Mouse (Mus musculus) CH12.LX (cell line): ENCODE data around the gene Gatb. TPM values are rescaled to one million over a fixed set of nuclear protein-coding genes. Genes with fewer than 3 reads are reported as not detected.

Experiments used
- DNase-seq: peaks from one replicate; pipeline ENCODE4 v3.0.0-alpha.2; 2013; ENCODE audit errors: extremely low read depth
- H3K27ac ChIP-seq: 2 replicates; pipeline ENCODE4 v1.5.1; 2012; ENCODE audit warnings: low read depth, mild to moderate bottlenecking, control low read depth, moderate library complexity; ENCODE audit not compliant: insufficient read depth
- H3K27me3 ChIP-seq: replicated peaks from 2 replicates; pipeline ENCODE3; 2012; ENCODE audit warnings: inconsistent platforms
- H3K36me3 ChIP-seq, 2 experiments: replicated peaks in 1 of 2; 2 replicates each; pipeline versions ENCODE3 to v1.6.1; 2012; ENCODE audit warnings: inconsistent platforms in 1 of 2, low read length in 1 of 2, mild to moderate bottlenecking in 1 of 2, mixed read lengths in 1 of 2, moderate library complexity in 1 of 2; ENCODE audit not compliant: control insufficient read depth in 1 of 2, insufficient read depth in 1 of 2
- H3K4me1 ChIP-seq, 2 experiments: 2 replicates each; pipeline ENCODE4 v1.6.1; 2012; ENCODE audit warnings: inconsistent platforms in 1 of 2, moderate library complexity in 1 of 2; ENCODE audit not compliant: insufficient read depth in 2 of 2, control insufficient read depth in 1 of 2
- H3K4me2 ChIP-seq: 2 replicates; pipeline ENCODE4 v1.6.1; 2012; ENCODE audit warnings: low read depth, mild to moderate bottlenecking, control low read depth; ENCODE audit not compliant: poor library complexity, insufficient read depth, severe bottlenecking
- H3K4me3 ChIP-seq, 3 experiments: fragments of 150-350 bp in 1 of 3; sonication (generic) in 1 of 3; replicated peaks in 1 of 3; 2 replicates each; pipeline versions ENCODE3 to v1.5.1; 2011 to 2012; ENCODE audit warnings: low read depth in 2 of 3, low read length in 2 of 3, mild to moderate bottlenecking in 2 of 3, moderate library complexity in 2 of 3, control low read depth in 1 of 3, improper control_type of control experiment in 1 of 3, inconsistent platforms in 1 of 3, mixed read lengths in 1 of 3; ENCODE audit not compliant: poor library complexity in 1 of 3
- H3K79me2 ChIP-seq: replicated peaks from 2 replicates; pipeline ENCODE4 v1.6.1; 2012; ENCODE audit warnings: mild to moderate bottlenecking, moderate library complexity; ENCODE audit not compliant: control insufficient read depth, poor library complexity, insufficient read depth, severe bottlenecking; ENCODE audit errors: extremely low read depth
- H3K9ac ChIP-seq: 2 replicates; pipeline ENCODE4 v1.6.1; 2012; ENCODE audit warnings: low read depth, mild to moderate bottlenecking, control low read depth, moderate library complexity; ENCODE audit not compliant: insufficient read depth
- H3K9me3 ChIP-seq: replicated peaks from 2 replicates; pipeline ENCODE3; 2012; ENCODE audit warnings: low read length, inconsistent platforms, mixed read lengths
- CTCF ChIP-seq, 2 experiments: IDR thresholded peaks in 1 of 2; conservative IDR thresholded peaks in 1 of 2; 2 replicates each; pipeline ENCODE4 v1.5.1; 2011 to 2012; ENCODE audit warnings: low read depth in 2 of 2, low read length in 2 of 2, improper control_type of control experiment in 1 of 2, inconsistent platforms in 1 of 2, mild to moderate bottlenecking in 1 of 2, moderate library complexity in 1 of 2
- ELF1 ChIP-seq: IDR thresholded peaks from 2 replicates; pipeline ENCODE4 v1.6.1; 2014; ENCODE audit warnings: low read depth, mild to moderate bottlenecking, inconsistent platforms, low read length, improper control_type of control experiment
- EP300 ChIP-seq: IDR thresholded peaks from 2 replicates; pipeline ENCODE4 v1.6.1; 2011; ENCODE audit warnings: low read length, improper control_type of control experiment
- ETS1 ChIP-seq: conservative IDR thresholded peaks from 2 replicates; pipeline ENCODE4 v1.6.1; 2012; ENCODE audit warnings: low read depth, mild to moderate bottlenecking, inconsistent platforms, low read length, improper control_type of control experiment, moderate library complexity
- MAFK ChIP-seq: IDR thresholded peaks from 2 replicates; pipeline ENCODE4 v1.6.1; 2011; ENCODE audit warnings: low read length, improper control_type of control experiment; ENCODE audit not compliant: insufficient replicate concordance
- MAX ChIP-seq: IDR thresholded peaks from 2 replicates; pipeline ENCODE4 v1.6.1; 2011; ENCODE audit warnings: low read length, improper control_type of control experiment
- MEF2A ChIP-seq: IDR thresholded peaks from 2 replicates; pipeline ENCODE4 v1.6.1; 2014; ENCODE audit warnings: low read depth, mild to moderate bottlenecking, inconsistent platforms, low read length, improper control_type of control experiment, borderline replicate concordance
- MXI1 ChIP-seq: IDR thresholded peaks from 2 replicates; pipeline ENCODE4 v1.6.1; 2011; ENCODE audit warnings: mild to moderate bottlenecking, low read depth, low read length, improper control_type of control experiment
- MYC ChIP-seq: IDR thresholded peaks from 2 replicates; pipeline ENCODE4 v1.6.1; 2011; ENCODE audit warnings: low read depth, mild to moderate bottlenecking, improper control_type of control experiment, low read length
- NRF1 ChIP-seq: IDR thresholded peaks from 2 replicates; pipeline ENCODE4 v1.6.1; 2014; ENCODE audit warnings: low read depth, mild to moderate bottlenecking, inconsistent platforms, low read length, improper control_type of control experiment, moderate library complexity
- PAX5 ChIP-seq: IDR thresholded peaks from 2 replicates; pipeline ENCODE4 v1.6.1; 2012; ENCODE audit warnings: low read length, inconsistent platforms, mixed read lengths
- POLR2AphosphoS2 ChIP-seq: IDR thresholded peaks from 2 replicates; pipeline ENCODE4 v1.6.1; 2011; ENCODE audit warnings: low read depth, low read length, improper control_type of control experiment
- UBTF ChIP-seq: IDR thresholded peaks from 2 replicates; pipeline ENCODE4 v1.6.1; 2012; ENCODE audit warnings: low read depth, mild to moderate bottlenecking, inconsistent platforms, low read length, improper control_type of control experiment, moderate library complexity
- ZKSCAN1 ChIP-seq: IDR thresholded peaks from 2 replicates; pipeline ENCODE4 v1.6.1; 2012; ENCODE audit warnings: low read depth, inconsistent platforms, low read length, improper control_type of control experiment, borderline replicate concordance
- ZNF384 ChIP-seq: IDR thresholded peaks from 2 replicates; pipeline ENCODE4 v1.6.1; 2012; ENCODE audit warnings: low read depth, low read length, improper control_type of control experiment, inconsistent platforms
- dilution Hi-C: fragments of 300-500 bp; cut with MboI; formaldehyde crosslinking; loops from 2 replicates; pipeline ENCODE4 v1.14.3; 2020; ENCODE audit warnings: low sequenced_read_pairs; ENCODE audit not compliant: extremely low pct_unique_long_range_greater_than_20kb, extremely low pct_ligation_motif_present
- in situ Hi-C: fragments of 300-500 bp; cut with MboI; formaldehyde crosslinking; loops from 3 replicates; pipeline ENCODE4 v1.14.3; 2019; ENCODE audit warnings: low sequenced_read_pairs, low pct_ligation_motif_present, low pct_unique_long_range_greater_than_20kb, mixed read lengths
- polyA plus RNA-seq: library from polyadenylated mRNA; unstranded; fragments of >175 nt; gene quantifications from 2 replicates; pipeline ENCODE4 v1.2.1, GENCODE M21; 2012; ENCODE audit warnings: low read depth; ENCODE audit not compliant: insufficient read length
- total RNA-seq, 2 experiments: library from RNA; depleted of rRNA; stranded (reverse); fragments of 300-350 nt in 1 of 2; fragments of >200 nt in 1 of 2; gene quantifications; 2 replicates each; pipeline ENCODE4 v1.2.3; 2012 to 2014

Gatb gene
- total and polyA plus RNA-seq, 3 experiments = 27.4 to 39.8 (median 31.9) TPM

DNA sequence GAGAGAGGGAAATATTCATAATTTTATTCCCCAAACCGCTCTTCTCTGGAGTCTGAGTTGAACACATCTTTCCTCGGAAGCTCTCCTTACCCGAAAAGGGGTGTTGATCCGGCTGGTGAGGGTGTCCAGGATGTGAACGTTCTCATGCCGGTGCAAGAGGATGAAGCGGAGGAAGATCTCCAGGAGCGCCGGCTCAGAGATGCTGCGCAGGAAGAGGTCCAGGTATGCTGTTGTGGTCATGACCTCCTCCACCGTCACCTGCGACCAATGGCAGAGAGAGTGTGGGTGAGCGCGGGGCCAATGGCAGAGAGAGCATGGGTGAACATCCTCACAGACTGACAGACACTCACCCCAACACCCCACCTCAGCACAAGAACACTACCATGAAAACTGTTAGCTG lies 114.4 kb downstream of the Gatb start:
- Histone ChIP-seq H3K79me2 (no peaks in the 10 kb centered on the region), H3K9me3 (no peaks in the 10 kb centered on the region), H3K36me3 (no peaks in the 10 kb centered on the region), H3K27ac (no peak overlapping the region), H3K9ac (no peak overlapping the region), H3K27me3 (no peaks in the 10 kb centered on the region), H3K4me3 (no peak overlapping the region), H3K4me2 (no peak overlapping the region), H3K4me1 (peaks cover 0 to 10% of the 10 kb centered on the region in 2 experiments; a peak in 2 of 4 replicates)
- in situ Hi-C loops (no loop called here), dilution Hi-C loops (no loop called here)
- TF ChIP-seq MAX (no peak), ETS1 (no peak), MYC (no peak), UBTF (no peak), ZKSCAN1 (no peak), POLR2AphosphoS2 (no peak)
- no peak for DNase-seq

DNA sequence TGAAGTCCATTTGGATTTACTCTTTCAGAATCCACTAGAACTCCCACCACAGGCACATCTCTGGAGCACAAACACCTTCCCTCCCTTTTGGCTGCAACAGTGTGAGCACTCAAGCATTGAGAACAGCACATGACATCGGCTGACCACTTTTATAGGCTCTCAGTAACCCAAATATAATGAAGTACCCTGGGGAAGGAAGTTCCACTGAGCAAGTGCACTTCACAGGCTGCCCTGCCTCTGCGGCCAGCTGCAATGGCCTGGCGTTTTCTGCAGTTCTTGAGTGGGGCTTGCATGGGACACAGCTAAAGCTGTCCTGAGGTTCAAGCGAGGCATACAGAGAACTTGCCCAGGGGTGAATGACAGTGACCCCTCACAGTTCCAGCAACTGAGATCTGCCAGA lies 117.2 kb downstream of the Gatb start:
- Histone ChIP-seq H3K4me3 (no peak overlapping the region), H3K27me3 (no peaks in the 10 kb centered on the region), H3K79me2 (no peaks in the 10 kb centered on the region), H3K27ac (no peak overlapping the region), H3K4me1 (peaks cover 0 to 15% of the 10 kb centered on the region in 2 experiments; a peak in 2 of 4 replicates), H3K36me3 (no peaks in the 10 kb centered on the region), H3K4me2 (no peak overlapping the region), H3K9me3 (no peaks in the 10 kb centered on the region), H3K9ac (no peak overlapping the region)
- dilution Hi-C loops (no loop called here), in situ Hi-C loops (no loop called here)
- TF ChIP-seq ZNF384 (no peak), CTCF (conservative IDR thresholded peaks at IDR 0.05 in 1 of 2, IDR thresholded peaks at IDR 0.05 in 1 of 2; ENCODE audit: low read depth in 2 of 2, low read length in 2 of 2) (no peak), ELF1 (no peak), EP300 (no peak), PAX5 (no peak), MXI1 (no peak), MAFK (no peak)
- DNase-seq = no peak

DNA sequence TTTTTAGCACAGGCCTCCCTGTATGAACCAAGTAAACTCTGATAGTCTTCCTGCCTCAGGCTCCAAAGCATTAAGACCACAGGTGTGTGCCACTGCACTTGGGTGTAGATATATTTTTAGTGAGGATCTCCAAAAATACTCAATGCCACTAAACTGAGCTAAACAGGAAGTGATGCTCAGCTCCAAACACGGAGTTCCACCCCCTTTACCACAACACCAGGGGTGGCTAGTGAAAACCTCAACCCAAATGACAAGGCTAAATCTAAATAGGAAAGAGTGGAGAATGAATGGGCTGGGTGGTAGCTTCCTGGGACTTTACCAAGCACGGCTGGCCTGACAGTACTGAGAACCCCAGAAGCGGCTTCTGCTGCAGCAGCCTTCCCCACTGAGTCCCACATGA lies 119.1 kb downstream of the Gatb start:
- H3K27me3 ChIP-seq = no peaks in the 10 kb centered on the region
- TF ChIP-seq MEF2A (peak; percentile 66; the same call in 1 of the 2 replicates), ELF1 (0 out of 2 replicates have a peak, but pooled peaks have one; percentile 13), NRF1 (no peak), ETS1 (peak; percentile 19; the same call in 1 of the 2 replicates)
- H3K9me3 ChIP-seq = no peaks in the 10 kb centered on the region
- peak overlapping the region; percentile 11; the same call in 1 of the 2 replicates for H3K4me2 ChIP-seq
- no peak overlapping the region for H3K9ac ChIP-seq
- peaks cover 0 to 16% of the 10 kb centered on the region in 2 experiments; a peak in 2 of 4 replicates for H3K4me1 ChIP-seq
- in situ Hi-C loops (no loop called here), dilution Hi-C loops (no loop called here)
- no peak overlapping the region for H3K27ac ChIP-seq
- peak; percentile 66 for DNase-seq
- H3K4me3 ChIP-seq = no peak overlapping the region
- no peaks in the 10 kb centered on the region for H3K36me3 ChIP-seq
- H3K79me2 ChIP-seq = no peaks in the 10 kb centered on the region
